Mouse (Mus musculus) kidney, adult 8-10 months (tissue): ENCODE measurements around the gene Ccser2.
A peak's percentile ranks its signal among the peaks of the same experiment; 100 is the strongest.

Experiments used
- DNase-seq, 2 experiments: peaks; one replicate each; pipeline ENCODE4 v3.0.0; 2022

The Ccser2 gene

DNA sequence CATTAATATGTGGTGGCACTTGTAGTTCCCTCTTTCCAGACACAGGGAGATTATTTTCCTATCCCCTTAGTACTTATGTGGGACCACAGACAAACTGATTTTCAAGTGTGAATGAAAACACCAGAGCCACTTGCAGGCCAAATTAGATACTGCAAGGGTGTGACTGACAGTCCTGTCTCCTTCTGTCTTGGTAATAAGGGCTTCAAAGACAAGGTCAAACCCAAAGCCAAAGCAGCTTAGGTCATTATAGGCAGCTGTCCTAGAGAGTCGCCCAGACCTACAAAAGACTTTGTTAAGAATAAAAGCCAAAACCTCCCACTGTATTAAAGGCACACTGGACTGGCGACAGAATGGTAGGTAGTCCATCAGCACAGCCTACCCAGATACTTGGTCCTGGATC, 30.6 kb downstream of the Ccser2 start:
- no peak for DNase-seq

DNA sequence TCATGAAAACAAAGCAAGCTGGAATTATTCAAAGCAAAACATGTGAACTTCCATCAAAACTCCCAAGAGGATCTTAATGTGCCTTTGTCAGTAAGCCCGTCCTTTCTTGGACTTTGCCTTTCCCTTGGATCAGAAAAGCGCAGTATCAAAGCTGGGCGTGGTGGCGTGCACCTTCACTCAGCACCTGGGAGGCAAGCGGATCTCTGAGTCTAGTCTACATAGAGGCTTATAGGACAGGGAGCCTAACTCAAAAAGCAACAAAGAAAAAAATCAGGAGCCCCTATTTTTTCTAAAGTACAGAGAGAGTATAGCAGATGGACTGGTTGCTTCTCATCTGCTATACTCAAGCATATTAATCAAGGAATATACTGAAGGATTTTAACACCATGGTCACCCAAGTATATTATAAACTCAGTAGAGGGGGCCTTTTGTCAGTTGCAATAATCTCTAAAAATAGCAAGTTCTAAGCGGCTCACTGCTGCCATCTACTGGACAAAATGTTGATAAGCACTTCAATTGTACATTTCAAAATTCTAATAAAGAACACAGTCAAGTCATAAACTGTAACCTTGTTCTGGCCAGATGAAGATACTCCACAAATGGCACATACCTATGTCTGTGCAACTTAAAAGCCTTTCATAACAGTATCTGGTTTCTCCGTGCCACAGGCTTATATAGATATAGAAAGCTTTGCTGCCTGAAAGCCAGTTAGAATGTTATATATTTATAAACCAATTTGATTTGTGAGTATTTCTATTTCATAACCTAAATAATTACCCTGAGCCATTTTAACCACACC, 31.3 kb downstream of the Ccser2 start:
- DNase-seq: no peak

DNA sequence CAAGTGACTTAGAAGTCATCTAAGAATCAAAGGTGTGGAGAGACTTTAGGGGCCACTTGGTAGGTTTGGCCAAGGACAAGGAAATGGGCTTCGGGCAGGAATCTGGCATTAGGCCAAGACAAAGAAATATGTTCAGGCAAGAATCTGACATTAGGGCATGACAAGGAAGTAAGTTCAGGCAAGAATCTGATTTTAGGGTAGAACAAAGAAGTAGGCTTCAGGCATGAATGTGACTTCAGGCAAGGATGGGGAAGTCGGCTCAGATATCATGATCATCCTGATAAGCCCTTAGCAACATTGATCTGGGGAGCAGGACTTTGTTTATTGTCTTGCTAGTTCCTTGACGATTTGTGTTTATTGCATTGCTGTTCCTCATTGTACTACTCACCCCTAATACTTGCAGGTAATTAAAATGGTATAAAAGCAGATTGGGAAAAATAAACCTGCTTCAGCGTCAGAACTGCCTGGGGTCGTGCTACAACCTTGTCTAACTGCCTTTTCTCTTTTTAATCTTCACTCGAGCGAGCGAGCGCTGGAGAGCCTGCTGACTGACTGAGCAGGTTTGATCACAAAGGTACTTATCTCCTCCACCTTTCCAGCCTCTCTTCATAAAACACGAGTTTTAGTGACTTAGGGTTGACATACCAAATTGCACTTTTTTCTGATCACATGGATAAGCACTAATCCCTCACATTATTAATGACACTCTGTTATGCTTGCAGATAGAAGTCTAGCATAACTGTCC, 35.8 kb downstream of the Ccser2 start:
- no peak for DNase-seq

DNA sequence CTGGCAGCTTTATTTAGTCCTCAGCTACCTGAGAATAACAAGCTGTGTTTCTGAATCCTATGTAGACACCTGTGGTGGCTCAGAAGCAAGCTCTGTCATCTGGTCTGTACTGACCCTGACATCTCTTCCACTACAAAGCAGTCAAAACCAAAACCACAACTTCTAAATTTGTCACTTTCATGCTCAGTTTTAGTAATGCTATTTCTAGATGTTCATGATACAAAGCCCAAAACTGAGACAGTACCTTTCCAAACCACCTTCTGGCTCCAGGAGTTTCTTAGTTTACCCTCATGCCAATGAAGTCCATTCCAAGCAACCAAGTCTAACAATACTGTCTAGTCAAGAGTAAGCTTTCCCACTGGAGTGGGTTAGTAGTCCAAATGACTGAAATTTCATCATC, 36.5 kb downstream of the Ccser2 start:
- no peak for DNase-seq

DNA sequence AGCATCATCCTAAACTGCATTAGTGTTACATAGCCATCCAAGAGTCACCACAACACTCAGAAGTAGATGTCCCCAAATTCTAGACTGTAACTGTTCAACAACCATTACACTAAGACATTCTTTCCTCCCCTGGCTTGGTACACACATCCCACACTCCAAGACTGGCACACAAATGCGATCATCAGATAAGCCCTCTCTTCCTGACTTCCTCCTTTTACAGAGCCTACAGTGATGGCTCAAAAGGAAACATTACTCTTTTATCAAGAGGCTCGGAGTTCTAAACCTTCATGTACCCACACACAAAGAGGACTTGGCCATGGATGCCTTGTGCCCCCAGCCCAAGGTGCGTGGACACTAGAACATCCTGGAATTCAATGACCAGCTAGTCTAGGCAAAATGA, 45.2 kb downstream of the Ccser2 start:
- DNase-seq: no peak

DNA sequence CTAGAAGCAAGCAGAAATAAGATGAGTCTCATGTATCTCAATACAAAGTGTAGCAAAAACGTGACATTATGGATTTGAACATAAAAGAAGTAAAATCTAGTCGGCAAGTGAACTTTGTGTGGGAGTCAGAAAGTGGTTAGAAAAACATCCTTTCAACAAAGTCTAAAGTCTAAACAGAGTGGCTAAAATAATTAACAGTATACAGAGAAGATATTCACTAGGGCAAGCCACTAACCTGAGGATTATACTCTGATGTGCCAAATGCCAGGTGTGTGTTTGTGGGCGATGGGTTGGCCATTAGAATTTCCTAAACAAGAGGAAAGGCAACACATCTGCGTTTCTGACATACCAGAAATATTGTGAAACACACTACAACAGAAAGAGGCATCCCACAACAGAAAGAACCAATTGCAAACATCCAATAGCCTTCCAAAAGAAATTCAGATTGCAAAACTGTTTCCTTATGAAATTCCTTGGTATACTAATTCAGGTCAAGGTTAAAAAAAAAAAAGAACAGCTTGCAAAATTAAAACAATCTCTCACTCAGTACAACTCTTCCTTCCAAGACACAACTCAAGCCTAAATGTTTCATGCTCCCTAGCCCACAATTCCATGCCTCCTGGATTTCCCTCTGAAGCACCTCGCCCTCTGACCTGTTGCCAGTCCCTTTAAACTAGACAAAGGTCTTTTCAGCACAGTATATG, 47.1 kb downstream of the Ccser2 start:
- peak in 1 of 2 experiments; percentile 47 for DNase-seq

DNA sequence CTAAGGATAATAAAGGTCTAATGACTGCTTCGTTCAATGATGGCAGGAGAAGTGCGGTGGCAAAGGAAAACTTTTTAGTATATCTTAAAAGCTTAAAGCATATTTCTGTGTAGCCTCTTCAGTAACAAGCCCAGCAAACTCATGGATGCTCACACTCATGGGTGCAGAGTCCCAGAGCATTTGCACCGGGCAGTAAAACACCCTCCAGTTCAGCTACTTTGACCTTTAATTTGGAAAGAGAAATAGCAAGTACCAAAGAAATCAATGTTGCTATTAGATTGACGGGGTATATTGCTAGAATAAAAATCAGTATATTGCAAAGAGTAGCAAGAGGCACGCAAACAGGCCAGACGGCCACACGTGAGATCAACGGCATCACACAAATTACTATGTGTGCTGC, 48.7 kb downstream of the Ccser2 start:
- no peak for DNase-seq

DNA sequence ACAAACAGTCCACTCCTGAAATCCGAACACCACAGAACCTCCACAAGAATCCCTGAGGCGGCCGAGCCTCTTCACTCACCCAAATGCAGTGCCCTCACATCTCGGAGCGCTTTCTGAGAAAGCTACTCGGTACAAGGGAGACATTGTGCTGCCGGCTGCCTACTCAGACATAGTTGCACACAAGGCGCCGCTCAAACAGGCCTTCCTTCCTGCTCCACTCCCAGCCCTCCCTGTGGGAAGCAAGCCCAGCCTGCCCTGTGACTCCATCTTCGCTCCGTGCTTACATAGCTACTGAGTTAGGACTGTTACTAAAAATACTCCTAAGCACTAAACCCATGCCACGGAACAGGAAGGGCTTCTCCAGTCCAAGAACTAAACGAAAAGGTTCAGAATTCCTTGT, 49.4 kb downstream of the Ccser2 start:
- DNase-seq: peak; percentile 84 to 88

DNA sequence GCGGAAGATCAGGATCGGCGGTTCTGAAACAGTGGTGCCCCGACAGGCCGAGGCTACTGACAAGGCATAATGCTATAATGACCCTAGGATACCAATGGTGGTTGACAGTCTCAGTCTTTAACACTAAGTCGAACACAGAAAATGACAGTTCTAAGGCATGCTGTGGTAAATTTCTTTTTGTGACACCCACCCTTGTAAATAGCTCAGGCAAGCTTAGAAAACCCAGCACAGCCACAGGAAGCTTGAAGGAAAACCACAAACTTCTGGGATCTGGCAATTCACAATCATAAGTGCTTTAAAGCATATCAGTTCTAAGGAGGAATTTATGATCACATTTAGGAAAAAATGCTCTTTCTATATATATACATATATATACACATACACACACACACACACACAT, 53.4 kb downstream of the Ccser2 start:
- DNase-seq: no peak

DNA sequence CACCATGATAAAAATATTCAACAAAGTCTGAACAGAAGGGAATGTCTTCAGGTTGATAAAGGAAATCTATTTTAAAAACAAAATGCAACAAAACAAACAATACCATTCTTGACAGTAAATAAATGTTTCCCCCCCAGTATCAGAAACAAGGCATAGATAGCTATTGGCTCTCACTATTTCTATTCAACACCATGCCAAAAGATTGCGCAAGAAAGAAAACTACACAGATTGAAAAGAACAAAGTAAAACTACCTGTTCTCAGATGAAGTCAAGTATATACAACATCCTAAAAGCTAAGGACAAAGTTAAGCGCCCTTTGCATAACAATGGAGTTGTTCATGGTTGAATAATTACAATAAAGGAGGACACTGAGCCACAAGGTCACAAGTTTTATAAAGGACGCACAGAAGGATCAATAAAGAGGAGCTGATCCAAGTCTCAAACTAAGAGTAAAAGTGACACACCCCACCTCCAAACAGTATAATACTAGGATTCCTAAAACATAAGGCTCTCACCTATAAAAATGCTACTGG, 54.0 kb downstream of the Ccser2 start:
- DNase-seq: no peak

DNA sequence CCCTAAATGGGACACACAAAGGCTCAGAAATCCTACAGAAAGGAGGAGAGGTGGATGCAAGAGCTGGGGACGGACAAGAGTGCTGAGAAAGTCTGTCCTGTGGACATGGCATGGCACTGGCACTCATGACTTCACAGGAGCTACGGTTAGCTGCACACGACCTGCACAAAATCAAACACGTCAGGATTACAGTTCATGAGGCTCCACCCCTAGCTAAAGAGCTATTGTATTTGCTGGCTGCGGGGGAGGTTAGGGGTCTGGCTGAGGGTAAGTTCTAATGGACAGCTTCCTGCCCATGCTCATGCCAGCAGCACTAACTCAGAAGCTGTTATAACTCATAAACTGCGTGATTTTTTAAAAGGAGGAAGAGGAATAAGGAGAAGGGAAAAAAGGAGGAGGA, 56.8 kb downstream of the Ccser2 start:
- DNase-seq: no peak

DNA sequence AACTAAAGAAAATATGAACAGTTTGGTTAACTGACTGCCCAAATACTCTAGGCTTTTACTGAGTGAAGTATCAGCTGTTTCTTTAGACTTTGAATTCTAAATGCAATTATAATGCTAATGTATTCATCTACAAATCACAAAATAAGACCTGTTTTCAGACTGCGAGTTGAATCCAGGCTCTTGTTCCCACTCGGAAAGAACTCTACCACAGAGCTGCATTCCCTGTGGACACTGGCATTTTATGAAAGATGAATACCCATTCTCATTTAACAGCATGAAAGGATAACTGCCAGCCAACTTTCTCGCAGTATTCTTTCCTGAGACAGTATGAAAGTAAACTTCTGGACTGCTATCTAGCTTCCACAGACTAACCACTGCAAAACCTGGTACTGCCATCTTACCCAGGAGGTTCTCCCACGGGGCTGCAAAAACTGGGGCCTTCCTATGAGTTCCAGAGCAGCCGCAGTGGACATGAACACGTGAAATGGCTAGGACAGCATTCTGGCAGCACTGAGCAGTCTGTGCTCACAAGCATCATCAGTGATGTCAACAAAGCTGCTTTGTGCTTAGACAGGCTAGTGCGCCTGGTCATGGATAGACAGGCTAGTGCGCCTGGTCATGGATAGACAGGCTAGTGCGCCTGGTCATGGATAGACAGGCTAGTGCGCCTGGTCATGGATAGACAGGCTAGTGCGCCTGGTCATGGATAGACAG, 62.6 kb downstream of the Ccser2 start:
- DNase-seq: no peak

DNA sequence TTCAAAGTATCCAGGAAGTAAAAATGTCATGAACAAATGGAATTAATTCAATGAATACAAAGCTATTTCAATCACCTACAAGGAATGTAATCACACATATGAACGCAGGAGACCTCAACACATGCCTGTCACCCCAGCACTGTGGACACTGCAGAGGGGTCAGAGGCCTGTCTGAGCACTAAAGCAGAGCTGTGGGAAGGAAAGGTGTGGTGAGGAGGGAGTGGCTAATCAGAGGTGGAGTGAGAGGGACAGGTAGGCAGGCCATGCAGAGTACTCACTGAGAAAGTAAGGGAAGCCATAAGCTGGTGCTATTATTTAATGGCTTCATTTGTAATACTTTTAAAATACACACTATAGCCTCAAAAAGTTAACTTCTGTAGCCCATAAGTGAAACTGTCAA, 64.4 kb downstream of the Ccser2 start:
- no peak for DNase-seq

DNA sequence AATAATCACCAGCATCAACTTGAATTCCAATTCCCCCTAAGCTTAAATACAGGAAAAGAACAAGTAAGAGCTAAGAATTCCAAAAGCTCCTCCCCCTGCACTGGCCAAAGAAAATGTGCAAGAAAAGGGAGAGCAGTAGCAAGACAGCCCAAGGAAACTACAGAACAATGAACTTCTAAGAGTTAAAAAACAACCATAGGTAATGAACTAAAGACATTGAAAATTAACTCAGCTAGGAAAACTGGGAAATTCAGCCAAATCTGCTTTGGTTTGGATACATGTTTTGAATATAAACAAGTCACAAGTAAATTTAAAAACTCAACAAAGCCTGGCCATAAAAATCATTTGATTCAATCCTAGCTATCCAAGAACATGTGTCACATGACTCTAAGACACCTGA, 67.7 kb downstream of the Ccser2 start:
- no peak for DNase-seq

DNA sequence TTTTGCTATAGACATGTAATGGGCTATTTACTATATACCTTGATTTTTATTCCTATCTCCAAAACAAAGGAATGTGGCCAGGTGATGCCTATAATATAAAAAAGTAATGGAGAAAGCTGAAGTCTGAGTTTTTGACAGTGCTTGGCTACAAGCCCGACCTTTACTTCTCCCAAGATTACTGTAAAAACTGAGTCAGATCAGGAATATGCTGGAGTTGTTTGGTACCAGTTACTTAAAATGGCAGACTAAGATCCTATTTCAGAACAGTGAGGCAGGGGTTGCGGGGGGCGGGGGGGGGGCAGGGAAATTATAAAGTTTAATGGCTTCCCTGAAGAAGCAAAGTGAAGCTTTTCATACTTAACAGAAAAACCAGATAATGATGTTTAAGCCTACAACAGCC, 73.9 kb downstream of the Ccser2 start:
- no peak for DNase-seq

DNA sequence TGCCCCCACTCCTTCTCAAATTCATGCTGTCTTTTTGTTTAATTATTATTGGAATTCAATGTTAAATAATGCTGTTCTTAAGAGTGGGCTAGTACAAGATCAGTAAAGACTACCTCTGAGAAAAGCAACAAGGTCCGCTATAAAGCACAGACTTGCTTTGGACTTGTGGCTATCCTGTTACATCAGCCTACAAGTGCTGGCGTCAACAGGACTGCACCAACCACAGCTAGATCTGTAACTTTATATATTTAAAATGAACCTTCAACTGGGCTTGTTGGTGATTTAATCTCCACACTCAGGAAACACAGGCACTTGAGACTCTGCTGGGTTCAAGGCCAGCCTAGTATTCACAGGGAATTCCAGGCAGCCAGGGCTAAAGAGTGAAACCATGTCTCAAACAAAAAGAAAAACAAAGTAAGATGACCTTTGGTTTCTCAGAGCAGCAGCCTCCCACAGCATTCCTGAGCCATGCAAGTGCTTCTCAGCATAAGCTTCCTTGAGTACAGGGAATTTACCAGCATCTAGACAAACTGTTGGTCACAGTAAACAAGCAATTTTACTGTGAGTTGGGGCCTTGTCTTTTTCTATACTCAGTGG, 75.7 kb downstream of the Ccser2 start:
- peak; percentile 50 to 67 for DNase-seq

DNA sequence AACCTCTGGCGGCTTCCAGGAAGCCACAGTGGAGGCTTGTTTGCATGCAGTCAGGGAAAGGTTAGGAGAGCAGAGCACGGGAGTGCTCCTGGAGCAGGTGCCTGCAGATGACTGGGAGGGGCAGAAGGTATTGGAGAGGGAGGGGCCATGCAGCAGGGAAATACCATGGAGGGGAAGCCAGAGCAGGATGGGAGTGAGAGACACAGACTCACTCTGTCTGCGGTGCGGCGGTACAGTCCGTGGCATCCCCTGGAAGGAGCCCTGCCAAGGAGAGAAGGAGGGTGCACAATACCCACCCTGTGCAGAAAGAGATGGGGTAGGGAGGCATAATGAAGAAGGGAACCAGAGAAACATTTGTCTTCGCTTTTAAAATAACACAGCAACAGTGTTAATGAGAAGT, 78.4 kb downstream of the Ccser2 start:
- DNase-seq: no peak

DNA sequence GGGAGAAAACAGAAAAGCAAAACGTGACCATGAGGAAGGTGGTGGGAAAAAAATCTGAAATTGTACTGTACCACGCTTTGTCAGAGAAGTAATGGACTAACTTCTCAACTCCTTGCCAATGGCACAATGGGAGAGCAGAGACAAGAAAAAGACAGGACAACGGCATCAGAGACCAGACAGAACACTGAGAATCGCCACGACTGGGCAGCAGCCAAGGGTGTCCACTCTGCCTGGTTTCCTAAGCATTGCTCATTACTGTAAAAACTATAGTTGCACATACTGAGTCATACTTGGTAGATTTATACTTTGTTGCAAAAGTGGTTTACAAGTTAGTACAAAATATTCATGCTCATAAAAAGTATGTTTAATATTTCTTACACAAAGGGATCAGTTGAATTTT, 82.9 kb downstream of the Ccser2 start:
- DNase-seq: no peak

DNA sequence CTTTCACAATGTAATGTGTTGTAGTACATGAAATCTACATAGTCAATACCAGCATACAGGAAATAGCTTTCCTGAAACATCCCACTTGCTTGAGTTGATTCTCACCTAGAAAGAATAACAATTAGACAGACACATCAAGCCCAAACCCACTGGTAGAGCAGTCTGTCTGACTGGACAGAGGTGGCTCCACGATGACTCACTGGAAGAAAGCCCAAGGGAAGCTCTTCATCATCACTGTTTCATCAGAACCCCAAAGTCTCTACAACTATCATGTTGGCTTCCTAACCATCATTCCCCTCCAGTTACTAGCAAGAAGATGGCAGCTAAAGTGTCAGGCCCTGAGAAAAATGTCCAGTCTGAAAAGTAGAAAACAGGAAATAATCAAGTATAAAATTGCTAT, 83.5 kb downstream of the Ccser2 start:
- no peak for DNase-seq

DNA sequence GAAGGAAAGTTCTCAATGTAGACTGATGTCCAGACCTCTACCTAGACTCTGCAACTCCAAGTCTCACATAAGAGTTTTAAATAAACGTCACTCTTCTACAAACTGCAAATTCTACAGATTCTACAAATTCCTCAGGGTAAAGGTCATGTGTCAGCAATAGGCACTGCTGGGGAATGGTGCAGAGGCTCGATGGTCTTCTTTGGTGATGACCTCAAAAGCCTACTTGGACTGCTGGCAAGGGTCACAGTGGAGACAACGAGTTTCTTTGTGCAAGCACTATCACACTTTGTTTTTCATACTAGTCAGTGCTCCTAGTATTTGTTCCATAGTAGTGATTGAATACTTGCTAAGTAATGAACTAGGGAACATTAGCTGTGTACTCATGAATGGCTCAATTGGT, 85.0 kb downstream of the Ccser2 start:
- no peak for DNase-seq

DNA sequence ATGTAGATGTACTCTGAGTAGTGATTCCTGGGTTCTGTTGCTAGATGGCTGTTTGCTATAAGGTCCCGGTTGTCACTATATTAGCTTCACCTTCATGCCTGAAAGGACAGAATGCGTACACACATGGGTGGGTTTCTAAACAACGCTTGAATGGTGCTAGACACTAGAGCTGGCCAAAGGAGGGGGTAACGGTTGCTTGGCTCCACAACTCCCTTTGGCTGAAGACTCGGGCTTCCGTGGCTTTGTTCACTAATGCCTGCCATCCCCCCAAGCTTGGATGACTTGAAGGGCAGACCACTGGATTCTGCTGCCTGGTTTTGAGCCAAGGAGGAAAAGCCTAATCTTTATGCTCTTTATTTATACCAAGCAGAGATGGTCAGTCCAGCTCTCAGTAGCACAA, 98.3 kb downstream of the Ccser2 start:
- no peak for DNase-seq

DNA sequence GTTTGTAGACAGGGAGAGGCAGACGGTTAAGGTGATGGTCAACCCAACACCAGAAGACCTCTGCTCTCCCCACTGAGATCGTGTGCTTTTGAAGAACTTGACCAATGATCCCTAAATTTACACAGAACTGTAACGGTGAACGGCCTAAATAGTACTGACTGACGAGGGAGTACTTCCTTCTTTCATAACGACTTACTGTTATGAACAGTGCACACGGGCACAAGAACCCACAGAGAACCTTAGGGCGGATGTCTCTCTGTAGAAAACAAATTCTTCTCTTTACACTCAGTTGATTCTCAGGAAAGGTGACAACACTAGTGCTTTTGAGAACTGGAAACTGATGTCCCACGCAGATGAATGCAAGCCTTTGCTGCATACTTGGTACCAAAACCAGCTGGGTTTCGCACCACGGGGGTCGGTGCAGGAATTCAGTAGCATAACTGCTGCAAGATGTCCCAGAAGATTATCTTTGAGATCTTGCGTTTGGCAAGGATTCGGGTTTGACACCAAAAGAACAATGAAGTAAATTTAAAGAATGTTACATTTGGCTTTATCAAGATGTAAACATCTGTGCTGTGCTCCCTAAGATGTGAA, 99.7 kb downstream of the Ccser2 start:
- no peak for DNase-seq
